14 mouse cellular contexts compared by ENCODE assay signal in the genomic region with DNA sequence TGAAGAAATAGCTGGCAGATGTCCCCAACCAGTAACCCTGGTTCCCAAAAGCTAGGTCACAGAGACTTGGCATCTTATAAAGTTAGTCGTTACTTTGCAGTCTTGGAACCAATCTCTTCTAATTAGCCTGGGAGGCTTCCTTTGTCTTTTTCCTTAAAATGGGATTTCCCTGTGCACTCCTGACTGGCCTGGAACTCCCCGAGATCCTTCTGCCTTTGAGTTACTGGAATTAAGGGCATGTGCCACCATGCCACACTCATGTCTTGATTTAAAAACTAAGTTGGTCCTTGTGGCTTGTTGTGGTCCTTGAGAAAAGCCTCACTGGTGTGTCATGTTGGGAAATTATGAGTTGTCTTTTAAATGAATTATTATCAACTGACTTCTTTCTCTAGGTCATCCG. TPM values are rescaled to one million over a fixed set of nuclear protein-coding genes. Genes with fewer than 3 reads are reported as not detected.
"Had no signal": no experiment of that assay in that cellular context is flagged by ENCODE, and none has a peak within 500 bp of the region (broad histone marks: within the 10 kb centered on the region; RNA-seq: fewer than 3 reads in every experiment).

No protein-coding gene starts in this region.

- DNase-seq: liver, postnatal 0 days; lung, adult 2 months; lung, postnatal 14 days; lung, postnatal 36 days; midbrain, embryonic 14.5 days; retina, postnatal 1 day; right cerebral cortex, adult 18-20 months; right cerebral cortex, postnatal 25 days; right cerebral cortex, postnatal 4 days; spleen, adult 18-20 months; thymus, adult 18-20 months; thymus, postnatal 14 days; thymus, postnatal 36 days had no signal

RNA-seq across cellular contexts. Expression of a gene that starts 48.1 kb away (rescaled TPM):
- total RNA-seq: megakaryocyte progenitor cell, adult 5-6 weeks had no signal
